Mouse (Mus musculus): Measurements from ENCODE around the gene Slc26a3.

Slc26a3 gene

GRCm38 (mm10) chr12:31511218-31511617 is 120.5 kb downstream of the Slc26a3 start:
- in situ Hi-C loops (cut with MboI, MseI) = loop anchor here (5.0 to 10.0 kb wide), 3 partner anchors 206 to 414 kb away; no protein-coding TSS in a partner anchor

- in situ Hi-C loops (cut with MboI, MseI) = loop anchor here (5.0 to 10.0 kb wide), 3 partner anchors 204 to 412 kb away; no protein-coding TSS in a partner anchor
These were observed 122.2 kb downstream of the Slc26a3 start for GRCm38 (mm10) chr12:31512634-31513411.

GRCm38 (mm10) chr12:31513724-31514503 is 123.2 kb downstream of the Slc26a3 start:
- in situ Hi-C loops (cut with MboI, MseI) = loop anchor here (5.0 to 10.0 kb wide), 3 partner anchors 203 to 411 kb away; no protein-coding TSS in a partner anchor

DNA sequence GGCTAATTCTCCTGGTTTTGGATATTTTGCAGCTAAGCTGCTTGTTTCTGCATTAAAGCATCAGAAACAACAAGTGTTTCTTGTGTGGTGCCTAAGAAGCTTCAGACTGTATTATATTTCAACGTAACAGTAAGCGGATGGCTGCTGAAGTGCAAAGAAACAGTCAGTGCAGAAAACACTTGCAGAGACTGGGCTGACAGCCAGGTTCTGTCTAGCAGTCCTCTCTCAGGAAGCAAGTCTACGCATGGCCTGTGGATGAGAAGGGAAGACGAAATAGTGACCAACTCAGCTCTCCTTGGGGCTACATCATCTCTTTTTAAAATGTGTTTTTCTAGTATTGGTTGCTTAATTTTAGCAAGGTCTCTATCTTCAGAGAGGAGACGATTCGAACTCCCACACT is 129.4 kb downstream of the Slc26a3 start:
- in situ Hi-C loops (cut with MboI, MseI) = no loop called here

- in situ Hi-C loops (cut with MboI, MseI) = no loop called here
These were observed 130.7 kb downstream of the Slc26a3 start for GRCm38 (mm10) chr12:31521371-31521770.
